Comparison of ENCODE assay signal across 9 mouse cellular contexts in the genomic region with DNA sequence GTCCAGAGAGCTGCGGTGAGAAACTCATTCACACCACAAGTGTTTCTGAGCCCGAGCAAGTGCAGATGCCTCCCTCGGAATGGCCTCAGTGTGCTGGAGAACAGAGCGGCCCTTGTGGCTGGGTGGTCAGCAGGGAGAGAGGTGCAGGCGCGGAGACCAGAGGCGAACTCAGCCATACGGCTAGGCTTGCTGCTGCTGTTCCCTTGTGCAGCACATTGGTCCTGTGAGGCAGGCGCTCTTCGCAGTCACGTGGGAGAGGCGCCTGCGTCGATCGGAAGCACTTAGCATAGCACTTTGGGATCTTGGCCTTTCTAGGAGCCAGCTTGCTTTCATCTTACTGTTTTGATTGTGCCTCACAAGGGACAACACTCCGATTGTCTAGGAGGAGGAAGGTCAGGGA. TPM values are rescaled to one million over a fixed set of nuclear protein-coding genes. Genes with fewer than 3 reads are reported as not detected.
DNase-seq lines count a peak whose midpoint lies in the region; ATAC-seq and TF ChIP-seq lines count a peak whose summit lies in the region.
"Had no signal": no experiment of that assay in that cellular context is flagged by ENCODE, and none has a peak within 500 bp of the region (broad histone marks: within the 10 kb centered on the region; RNA-seq: fewer than 3 reads in every experiment).

No protein-coding gene starts in this region.

- peak; percentile 13 for DNase-seq in kidney, adult 2 months
- no peak for DNase-seq in kidney, postnatal 4 days
- DNase-seq in ZHBTc4 (ENCODE audit: low read depth, low spot score), result peak; percentile 88
- DNase-seq in liver, embryonic 11.5 days (ENCODE audit: low spot score), result no peak
- no peak for DNase-seq in cerebellum, adult 9-10 months
- no peak for DNase-seq in spleen, postnatal 36 days (ENCODE audit: low spot score in 2 of 2)
- no peak for DNase-seq in spleen, postnatal 4 days (ENCODE audit: low spot score in 2 of 2)

- no peak for TF ChIP-seq CTCF in kidney, adult 2 months (conservative IDR thresholded peaks at IDR 0.05; ENCODE audit: insufficient read depth, insufficient read length, low read depth, low read length)

- peak overlapping the region; percentile 9; the same call in 1 of the 2 replicates for H3K4me2 ChIP-seq in forebrain, embryonic 15.5 days (replicated peaks)
- H3K4me2 ChIP-seq in liver, embryonic 11.5 days, result no peak overlapping the region

- no peaks in the 10 kb centered on the region for H3K36me3 ChIP-seq in kidney, adult 2 months (ENCODE audit: control insufficient read depth, insufficient read depth, low read length)
- no peaks in the 10 kb centered on the region for H3K36me3 ChIP-seq in forebrain, embryonic 15.5 days
- H3K36me3 ChIP-seq in liver, embryonic 11.5 days (ENCODE audit: control insufficient read depth, insufficient read depth, low read length), result no peaks in the 10 kb centered on the region

- H3K9me3 ChIP-seq in forebrain, embryonic 15.5 days, result no peaks in the 10 kb centered on the region
- H3K9me3 ChIP-seq in liver, embryonic 11.5 days (ENCODE audit: control insufficient read depth, low read length), result no peaks in the 10 kb centered on the region

- 0 out of 2 replicates have a peak, but pooled peaks have one; percentile 63 for ATAC-seq in forebrain, embryonic 15.5 days (replicated peaks)
- ATAC-seq in liver, embryonic 11.5 days (replicated peaks; ENCODE audit: low FRiP score), result 0 out of 2 replicates have a peak, but pooled peaks have one; percentile 29

- TF ChIP-seq POLR2A in kidney, adult 2 months (IDR thresholded peaks at IDR 0.05; ENCODE audit: low read depth, low read length), result no peak

- H3K4me3 ChIP-seq in kidney, adult 2 months (ENCODE audit: insufficient read depth, low read depth, low read length), result no peak overlapping the region
- no peak overlapping the region for H3K4me3 ChIP-seq in forebrain, embryonic 15.5 days
- H3K4me3 ChIP-seq in liver, embryonic 11.5 days (ENCODE audit: low read depth, low read length), result no peak overlapping the region
- H3K4me3 ChIP-seq: myocyte had no signal

- no peaks in the 10 kb centered on the region for H3K4me1 ChIP-seq in kidney, adult 2 months (ENCODE audit: control insufficient read depth, insufficient read depth, low read length)
- H3K4me1 ChIP-seq in forebrain, embryonic 15.5 days, result 0 out of 2 replicates have a peak, but pooled peaks cover 4% of the 10 kb centered on the region
- H3K4me1 ChIP-seq in liver, embryonic 11.5 days (replicated peaks; ENCODE audit: control insufficient read depth, insufficient read depth, low read length), result peaks cover 3% of the 10 kb centered on the region; the same call in 1 of the 2 replicates

- H3K27ac ChIP-seq in kidney, adult 2 months (ENCODE audit: insufficient read depth, low read depth, low read length), result no peak overlapping the region
- H3K27ac ChIP-seq in forebrain, embryonic 15.5 days (replicated peaks), result no peak overlapping the region
- peak overlapping the region; percentile 44; the same call in 1 of the 2 replicates for H3K27ac ChIP-seq in liver, embryonic 11.5 days (ENCODE audit: low read depth, low read length)

- WGBS in kidney, adult 2 months, result 57% methylated on average over 16 of the region's 16 CpGs
- WGBS in forebrain, embryonic 15.5 days, result 49% methylated on average over 16 of the region's 16 CpGs
- WGBS in liver, embryonic 11.5 days, result 54% methylated on average over 16 of the region's 16 CpGs

- H3K9ac ChIP-seq in forebrain, embryonic 15.5 days (replicated peaks), result no peak overlapping the region
- H3K9ac ChIP-seq in liver, embryonic 11.5 days (ENCODE audit: low read depth, low read length), result 0 out of 2 replicates have a peak overlapping the region, but pooled peaks have one; percentile 4

- H3K27me3 ChIP-seq in kidney, adult 2 months (replicated peaks; ENCODE audit: control insufficient read depth, insufficient read depth, low read length), result no peaks in the 10 kb centered on the region
- H3K27me3 ChIP-seq in forebrain, embryonic 15.5 days, result no peaks in the 10 kb centered on the region
- H3K27me3 ChIP-seq in liver, embryonic 11.5 days (replicated peaks; ENCODE audit: control insufficient read depth, insufficient read depth, low read length), result no peaks in the 10 kb centered on the region

RNA-seq across cellular contexts. Expression of gene Zfp281, which starts 45.7 kb away (rescaled TPM):
- 1.8 and 2.3 TPM in 2 replicates for polyA plus RNA-seq in kidney, adult 2 months (2012; rRNA removed)
- 27.9 and 29.2 TPM in 2 replicates for polyA plus RNA-seq in forebrain, embryonic 15.5 days (2015; fragmentation: Nextera tagmentation; extraction: Ambion mirVana)
- polyA plus RNA-seq in liver, embryonic 11.5 days (2014; fragmentation: Nextera tagmentation; extraction: Ambion mirVana), result 19.3 and 21.3 TPM in 2 replicates

Comparison
In these comparisons a context has a peak if more than half of its experiments do, and no peak if none do; other contexts are left out.
1. DNase-seq: peak in kidney, adult 2 months (single experiment) and ZHBTc4 (single experiment); none in kidney, postnatal 4 days (0 of 2), liver, embryonic 11.5 days (single experiment), cerebellum, adult 9-10 months (single experiment), spleen, postnatal 36 days (0 of 2) and spleen, postnatal 4 days (0 of 2).